Mouse (Mus musculus) testis, postnatal 10 days (tissue): ENCODE results near the gene Ppp4c.
A peak's percentile ranks its signal among the peaks of the same experiment; 100 is the strongest.

ENCODE experiments used
- DNase-seq: peaks from one replicate; pipeline ENCODE4 v3.0.0; 2021; ENCODE audit warnings: low spot score

Ppp4c gene

GRCm38 (mm10) chr7:126749582-126750343 is 42.5 kb downstream of the Ppp4c start:
- peak; percentile 56 for DNase-seq

- no peak for DNase-seq
These were observed 43.5 kb downstream of the Ppp4c start for GRCm38 (mm10) chr7:126748824-126749223.

GRCm38 (mm10) chr7:126746798-126747197 is 45.5 kb downstream of the Ppp4c start:
- no peak for DNase-seq

- DNase-seq, result no peak
These were observed 46.2 kb downstream of the Ppp4c start for GRCm38 (mm10) chr7:126746066-126746465.

- DNase-seq, result no peak
These were observed 50.3 kb downstream of the Ppp4c start for GRCm38 (mm10) chr7:126741964-126742482.

GRCm38 (mm10) chr7:126741452-126741851 is 50.8 kb downstream of the Ppp4c start:
- DNase-seq, result no peak

- no peak for DNase-seq
These were observed 51.3 kb downstream of the Ppp4c start for GRCm38 (mm10) chr7:126740977-126741376.

GRCm38 (mm10) chr7:126740132-126740735 is 52.1 kb downstream of the Ppp4c start:
- no peak for DNase-seq

- no peak for DNase-seq
These were observed 52.7 kb downstream of the Ppp4c start for GRCm38 (mm10) chr7:126739551-126739950.

- no peak for DNase-seq
These were observed 56.2 kb downstream of the Ppp4c start for GRCm38 (mm10) chr7:126736122-126736521.
